Mouse (Mus musculus) brain, embryonic 18.5 days (tissue): ENCODE data around the gene Bcl11b.

Experiments
- DNase-seq: peaks from one replicate; pipeline ENCODE4 v3.0.0-alpha.2; 2012; ENCODE audit warnings: low read depth, low spot score

The Bcl11b gene

DNA sequence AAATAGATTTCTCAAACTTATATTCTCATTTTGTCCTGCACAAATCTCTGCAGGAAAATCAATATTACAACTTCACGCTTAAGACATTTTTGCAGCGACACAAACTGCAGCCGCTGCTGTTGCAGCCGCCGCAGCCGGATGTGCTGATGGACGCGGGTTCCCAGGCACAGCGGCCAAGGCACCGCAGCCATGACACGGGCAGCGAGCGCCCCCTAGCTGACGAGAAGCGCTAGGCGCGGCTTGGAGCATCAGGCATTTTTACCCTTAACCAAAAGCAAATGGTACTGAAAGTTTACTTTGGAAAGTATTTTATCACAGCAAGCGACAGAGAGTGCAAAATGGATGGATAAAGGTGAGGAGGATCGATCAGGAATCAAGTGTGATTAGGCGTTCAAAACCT is 4.7 kb downstream of the Bcl11b start:
- no peak for DNase-seq

DNA sequence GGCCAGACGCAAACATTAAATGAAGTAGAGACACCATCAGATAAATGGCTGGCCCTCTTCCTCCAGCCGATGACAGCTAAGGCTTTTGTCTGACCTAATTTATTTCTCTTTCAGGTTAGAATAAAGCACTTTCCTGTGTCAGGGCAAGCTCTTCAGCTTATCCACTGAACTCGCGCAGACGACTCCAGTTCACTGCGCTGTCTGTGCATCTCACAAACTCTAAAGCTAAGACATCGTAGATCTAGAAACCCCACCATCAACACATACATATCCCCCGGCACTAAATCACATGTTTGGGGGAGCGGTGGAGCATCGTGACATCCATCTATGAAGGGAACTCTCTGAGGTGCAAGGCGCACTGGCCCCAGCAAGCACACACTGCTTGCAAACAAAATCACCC is 5.5 kb downstream of the Bcl11b start:
- DNase-seq, result no peak

DNA sequence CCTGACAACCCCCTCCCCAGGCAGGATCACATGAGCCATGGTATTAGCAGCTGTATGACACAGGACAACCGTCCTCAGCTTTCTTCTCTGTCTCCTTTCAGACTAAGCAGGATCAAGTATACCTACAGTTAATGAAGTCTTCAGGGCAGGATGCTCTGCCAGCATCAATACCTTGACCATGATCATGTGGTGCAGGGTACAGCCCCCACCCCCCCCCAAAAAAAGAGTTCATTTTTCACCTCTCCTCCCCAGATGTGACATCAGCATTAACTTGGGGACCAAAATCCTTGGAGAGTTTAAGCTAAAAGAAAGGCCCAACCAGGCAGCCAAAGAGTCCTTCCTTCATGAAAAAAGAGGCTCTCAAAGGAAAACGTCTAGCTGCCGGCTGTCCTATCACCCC is 6.2 kb downstream of the Bcl11b start:
- no peak for DNase-seq

DNA sequence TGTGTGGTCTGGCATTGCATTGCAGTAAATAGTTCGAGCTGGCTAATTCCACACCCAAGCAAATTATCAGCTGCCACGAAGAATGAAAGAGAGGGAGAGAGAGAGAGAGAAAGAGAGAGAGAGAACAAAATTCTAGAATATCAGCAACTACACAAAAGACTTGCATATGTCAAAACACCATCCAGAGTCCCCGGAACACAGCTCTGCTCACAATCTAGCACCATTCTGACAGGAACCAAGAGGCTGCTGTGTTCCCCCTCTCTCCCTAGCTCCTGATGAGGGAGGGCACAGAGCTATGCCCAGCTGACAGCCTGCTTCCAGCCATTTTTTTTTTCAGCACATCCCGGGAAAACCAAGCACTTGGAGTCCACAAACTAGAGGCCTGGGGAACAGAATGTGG is 6.6 kb downstream of the Bcl11b start:
- no peak for DNase-seq

DNA sequence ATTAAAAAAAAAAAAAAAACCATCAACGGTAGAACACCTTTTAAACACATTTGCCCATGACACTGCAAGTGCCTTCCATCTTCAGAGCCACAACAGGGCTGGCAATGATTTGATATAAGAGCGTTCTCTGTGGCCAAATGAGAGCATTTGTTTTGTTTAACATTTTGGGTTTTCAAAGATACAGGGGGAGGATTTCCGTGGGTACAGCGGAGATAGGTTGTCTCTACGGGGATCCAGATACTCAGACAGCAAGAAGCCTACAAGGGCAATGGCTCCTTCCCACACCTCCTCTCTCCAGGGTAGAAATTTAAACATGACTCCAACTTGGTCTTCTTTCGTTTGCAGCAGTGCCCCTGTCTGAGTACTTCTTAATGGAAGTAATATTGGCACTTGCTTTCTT is 7.2 kb downstream of the Bcl11b start:
- DNase-seq, result no peak

DNA sequence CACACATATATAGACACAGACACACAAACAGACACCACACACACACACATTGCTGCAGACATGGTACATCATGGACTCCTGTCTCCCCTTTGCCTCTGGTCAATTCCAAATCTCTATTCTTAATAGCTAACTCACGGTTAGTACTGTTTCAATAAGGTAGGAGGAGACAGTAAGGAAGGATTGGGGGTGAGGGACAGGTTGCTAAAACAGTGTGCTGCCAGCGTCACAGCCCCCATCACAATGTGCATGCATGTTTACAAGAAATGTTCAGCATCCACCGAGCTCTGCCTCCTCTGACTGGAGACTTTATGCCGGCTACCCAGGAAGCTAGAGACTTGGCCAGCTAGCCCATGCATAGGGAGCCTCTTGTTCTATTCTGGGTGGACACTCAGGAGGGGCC is 9.0 kb downstream of the Bcl11b start:
- no peak for DNase-seq

DNA sequence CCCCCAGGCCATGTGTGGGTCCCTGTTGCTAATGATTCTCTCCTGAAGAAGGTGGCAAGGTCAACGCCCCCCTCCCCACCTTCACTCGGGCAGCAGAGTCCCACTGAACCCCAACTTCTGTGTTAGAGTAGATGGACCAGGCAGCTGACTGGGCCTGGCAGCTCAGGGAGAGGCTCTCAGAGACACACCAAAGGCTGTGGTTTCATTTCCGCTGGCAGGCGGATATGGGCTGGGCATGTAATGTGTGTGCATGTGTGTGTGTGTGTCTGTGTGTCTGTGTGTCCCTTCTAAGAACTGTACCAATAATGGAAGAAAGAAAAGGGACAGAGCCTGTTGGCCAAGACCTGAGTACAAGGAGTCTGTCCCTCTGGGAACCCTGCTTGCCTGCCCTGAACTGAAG is 10.4 kb downstream of the Bcl11b start:
- DNase-seq, result no peak

DNA sequence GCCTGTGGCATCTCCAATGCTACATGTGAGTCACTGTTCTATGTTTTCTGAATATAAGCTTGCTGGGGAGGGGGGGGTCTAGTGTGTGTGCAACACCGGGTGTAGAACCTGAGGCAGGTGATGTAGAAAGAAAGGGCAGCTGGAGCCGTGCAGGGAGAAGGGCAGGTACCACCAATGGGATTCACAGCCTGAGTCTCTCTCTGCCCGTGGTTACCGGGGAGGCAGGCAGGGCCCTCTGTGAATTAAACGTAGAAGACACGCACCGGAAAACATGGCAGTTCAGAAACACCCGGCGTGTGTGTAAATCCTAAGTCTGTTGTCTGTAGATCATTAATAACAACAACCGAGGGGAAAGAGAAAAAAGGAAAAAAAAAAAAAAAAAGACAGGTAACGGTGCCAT is 12.2 kb downstream of the Bcl11b start:
- DNase-seq, result no peak

DNA sequence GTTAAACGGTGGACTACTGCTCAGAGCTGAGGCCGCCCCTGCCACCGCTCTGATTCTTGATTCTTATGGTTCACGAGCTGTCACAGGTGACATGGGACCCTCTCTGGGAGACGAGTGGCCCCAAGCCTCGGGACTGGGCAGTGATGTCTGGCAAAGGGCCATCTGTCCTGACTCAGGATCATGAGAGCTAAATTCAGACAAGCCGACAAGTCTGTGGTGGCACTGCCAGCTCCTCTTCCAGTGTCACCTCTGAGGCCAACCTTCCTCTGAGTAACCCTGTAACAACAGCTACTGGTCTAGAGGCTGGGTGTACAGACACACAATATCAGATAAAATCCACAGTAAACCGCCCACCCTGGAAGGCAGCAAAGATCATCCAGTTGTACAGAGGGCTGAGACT is 20.2 kb downstream of the Bcl11b start:
- DNase-seq, result no peak

DNA sequence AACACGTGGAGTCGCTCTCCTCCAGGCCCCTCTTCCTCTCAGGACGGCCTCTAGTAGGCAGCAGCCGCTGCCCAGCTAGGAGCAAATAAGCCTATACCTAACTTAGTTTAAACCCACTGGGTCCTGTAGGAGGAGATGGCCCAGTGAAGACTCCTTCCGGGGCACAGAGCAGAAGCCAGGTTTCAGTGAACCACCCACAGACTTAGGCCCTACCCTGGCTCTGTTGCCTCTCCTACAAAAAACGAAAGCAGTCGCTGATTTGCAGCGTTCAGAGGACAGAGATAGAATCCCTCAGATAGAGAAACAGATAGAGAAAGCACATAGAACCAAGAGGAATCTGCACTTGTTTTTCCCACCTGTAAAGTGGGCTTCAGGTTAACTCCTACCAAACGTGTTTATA is 21.1 kb downstream of the Bcl11b start:
- no peak for DNase-seq

DNA sequence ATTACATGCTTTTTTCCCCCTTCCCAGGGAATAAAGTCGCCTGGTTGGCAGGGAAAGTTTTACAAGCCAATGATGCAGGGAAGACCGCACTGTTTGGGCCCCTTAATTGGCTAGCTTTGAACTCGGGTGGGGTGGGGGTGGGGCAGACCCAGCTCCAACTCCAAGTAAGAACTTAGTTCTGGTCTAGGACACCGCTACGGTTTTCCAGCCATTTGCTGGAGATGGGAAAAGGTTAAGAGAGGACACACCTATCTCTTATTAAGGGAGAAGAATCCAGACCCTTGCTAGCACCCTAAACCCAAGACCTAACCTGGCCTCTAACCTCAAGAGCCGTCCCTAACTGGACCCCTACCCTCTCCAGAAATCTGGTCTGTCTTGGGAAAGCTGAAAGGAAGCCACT is 22.2 kb downstream of the Bcl11b start:
- no peak for DNase-seq

DNA sequence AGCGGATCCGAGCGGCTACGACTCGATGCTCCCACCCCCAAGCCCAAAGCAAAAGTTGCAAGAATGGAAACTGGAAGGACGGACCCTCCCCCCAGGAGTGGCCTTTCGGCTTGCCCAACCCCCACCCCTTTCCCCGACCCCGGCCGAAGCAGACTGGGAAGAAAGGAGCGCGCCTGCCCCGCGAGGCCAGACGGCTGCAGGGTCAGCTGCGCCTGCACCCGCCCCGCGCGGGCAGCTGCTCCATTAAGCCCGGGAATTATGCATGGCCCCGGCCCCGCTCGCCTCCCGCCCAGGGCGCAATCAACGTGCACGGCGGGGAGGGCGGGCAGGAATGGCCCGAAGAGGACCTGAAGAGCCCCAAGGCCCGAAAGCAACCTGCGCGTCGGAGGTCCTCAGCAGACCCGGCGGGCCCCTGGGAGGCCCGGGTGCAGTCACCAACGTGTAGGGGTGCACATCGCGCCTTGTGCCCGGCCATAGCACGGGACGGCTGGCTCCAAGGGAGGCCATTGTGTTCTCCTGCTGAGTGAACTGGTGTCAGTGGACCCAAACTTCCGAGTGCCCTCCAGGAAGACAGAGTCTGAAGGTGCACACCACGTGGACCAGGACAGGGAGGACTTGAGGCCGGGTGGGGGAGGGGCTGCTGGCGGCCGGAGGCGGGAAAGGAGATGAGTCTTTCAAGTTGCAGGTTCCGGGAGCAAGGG is 23.0 kb downstream of the Bcl11b start:
- no peak for DNase-seq

DNA sequence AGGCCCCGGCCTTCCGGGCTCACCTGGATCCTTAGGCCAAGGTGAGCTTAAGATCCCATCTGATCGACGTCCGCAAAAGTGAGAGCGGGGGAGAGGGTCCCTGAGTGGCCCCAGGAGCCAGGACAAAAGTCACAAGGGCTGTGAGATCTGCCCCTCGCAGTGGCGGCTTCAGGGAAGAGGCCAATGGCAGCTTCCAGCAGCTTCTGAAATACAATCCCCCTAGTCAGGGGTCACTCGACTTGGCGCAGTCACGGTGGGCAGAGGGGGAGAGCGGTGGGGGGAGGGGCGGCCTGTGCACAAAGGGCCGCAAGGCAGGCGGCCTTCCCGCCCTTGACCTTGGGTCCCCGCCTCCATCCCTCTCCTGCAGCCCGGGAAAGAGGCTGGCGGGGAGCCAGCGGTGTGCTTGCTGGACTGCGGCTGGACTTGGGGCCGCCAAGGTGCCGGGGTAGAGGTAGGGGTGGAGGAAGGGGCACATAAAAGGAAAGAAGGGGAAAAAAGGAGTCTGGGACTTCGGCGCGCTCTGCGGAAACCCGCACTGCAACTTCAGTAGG is 23.6 kb downstream of the Bcl11b start:
- DNase-seq, result no peak

DNA sequence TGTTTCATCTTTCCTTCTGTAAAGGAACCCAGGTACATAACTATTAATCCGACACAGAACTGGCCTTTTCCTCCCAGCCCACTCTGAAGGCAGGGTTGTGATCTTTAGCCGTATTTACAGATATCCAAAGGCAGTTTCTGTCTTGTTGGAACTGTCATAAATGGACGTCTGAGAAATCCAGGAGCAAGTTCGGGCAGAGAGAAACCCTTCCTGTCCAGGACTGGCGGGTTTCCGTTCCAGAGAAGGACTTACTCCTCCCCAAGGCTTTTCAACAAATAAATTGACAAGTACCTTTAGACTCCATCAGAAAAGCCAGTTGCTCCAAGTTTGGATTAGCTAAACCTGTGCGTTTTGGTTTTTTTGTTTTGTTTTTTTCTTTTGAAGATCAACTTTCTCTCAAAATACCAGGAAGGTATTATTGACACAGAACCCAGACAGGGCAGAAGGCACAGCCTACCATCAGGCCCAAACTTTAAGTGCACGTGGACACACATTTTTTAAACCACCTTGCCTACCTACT is 24.6 kb downstream of the Bcl11b start:
- no peak for DNase-seq

DNA sequence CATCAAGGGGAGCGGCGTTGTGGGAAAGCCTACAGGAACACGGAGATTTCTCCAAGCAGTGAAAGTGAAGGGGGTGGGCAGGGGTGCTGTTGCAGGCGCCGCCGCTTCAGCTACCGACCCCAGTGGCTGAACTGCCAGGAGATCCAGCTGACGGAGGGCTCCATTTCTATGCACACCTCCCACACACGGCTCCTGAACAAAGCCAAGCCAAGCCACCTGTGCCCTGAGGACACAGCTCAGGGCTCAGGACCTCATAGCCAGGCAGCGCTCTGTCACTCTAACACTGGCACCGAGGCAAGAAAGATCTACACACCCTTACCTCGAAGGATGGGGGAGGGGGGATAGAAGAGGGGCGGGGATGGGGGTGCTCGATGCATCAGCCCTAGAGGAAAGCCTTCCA is 25.3 kb downstream of the Bcl11b start:
- no peak for DNase-seq

DNA sequence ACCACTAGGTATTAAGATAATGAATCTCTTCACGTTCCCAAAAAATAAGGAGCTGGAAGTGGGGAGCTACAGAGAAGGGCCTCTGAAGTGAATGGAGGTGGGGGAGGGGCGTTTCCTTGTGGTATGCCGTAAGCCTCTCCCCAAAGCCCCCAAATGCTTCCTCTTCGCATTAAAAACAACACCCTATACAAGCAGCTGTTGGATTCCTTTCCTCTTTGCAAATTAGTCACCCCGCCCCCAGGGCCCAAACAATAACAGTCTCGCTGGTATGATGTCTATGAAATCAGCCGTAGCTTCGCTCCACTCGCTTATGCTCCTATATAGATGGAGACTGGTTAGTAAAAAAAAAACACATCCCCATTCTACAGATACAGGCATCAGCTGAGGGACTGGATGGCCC is 25.9 kb downstream of the Bcl11b start:
- DNase-seq, result no peak

DNA sequence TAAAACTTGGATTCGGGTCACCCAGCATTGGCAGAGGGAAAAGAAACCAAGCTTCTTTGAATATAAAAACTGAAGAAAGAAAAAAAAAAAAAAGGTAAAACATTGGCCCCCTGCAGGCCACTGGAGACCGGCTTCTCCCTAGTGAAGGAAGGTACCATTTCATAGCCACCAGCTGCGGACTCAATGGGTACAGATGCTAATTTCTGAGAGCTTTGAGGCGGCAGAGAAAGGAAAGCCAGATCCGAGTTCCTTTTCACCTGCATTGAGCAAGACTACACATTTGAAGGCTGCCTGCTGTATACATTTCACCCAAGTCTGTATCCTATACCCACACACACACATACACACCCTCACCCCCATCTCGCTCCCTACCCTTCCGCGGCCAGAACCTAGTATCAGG is 26.3 kb downstream of the Bcl11b start:
- no peak for DNase-seq

DNA sequence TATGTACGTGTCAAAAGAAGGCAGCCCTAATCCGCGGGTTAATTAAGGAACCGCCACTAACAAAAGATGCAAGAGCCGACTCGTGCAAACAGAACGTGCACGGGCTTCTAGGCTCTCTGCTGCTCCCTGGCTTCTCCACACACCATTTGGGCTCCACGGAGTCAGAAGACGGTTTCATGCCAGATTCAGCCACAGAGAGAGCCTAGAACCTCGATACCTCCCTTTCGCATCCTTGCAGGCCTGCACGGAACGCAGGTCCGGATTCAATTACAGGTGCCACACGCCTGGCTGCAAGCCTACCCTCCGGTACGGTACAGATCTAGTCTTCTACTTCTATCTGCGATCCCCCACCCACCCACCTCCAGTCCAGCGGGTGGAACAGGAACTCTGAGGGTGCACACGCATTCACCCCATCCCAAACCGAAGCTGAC is 26.8 kb downstream of the Bcl11b start:
- DNase-seq, result no peak

DNA sequence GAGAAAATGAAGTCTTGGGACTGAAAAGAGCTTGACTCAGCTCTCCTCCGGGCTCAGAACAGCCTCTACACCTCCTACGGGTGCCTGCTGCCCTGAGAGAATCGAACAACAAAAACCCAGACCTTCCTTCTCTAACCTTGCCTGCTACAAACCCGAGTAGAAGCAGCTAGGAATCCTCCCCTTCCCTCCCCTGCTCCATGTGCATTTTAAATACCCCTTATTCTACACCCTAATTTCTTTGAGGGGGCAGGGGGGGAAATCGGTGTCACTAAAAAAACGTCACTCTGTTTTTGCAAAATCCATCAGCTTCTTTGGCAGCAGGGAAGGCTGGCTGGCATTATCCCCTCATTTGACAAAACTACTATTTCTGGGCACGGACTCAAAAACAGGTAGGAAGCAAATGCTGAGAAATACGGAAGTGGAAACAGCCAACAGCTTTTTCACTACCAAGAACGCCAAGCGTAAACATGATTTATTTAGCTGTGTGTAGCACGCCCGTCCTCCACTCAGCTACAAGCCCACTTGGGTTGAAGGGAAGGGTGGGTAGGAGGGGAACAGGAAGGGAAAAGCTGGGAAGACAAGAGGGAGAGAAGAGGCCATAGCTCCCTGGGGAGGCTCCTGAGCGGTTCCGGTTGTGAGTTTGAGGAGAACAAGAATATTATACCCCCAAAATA is 27.4 kb downstream of the Bcl11b start:
- no peak for DNase-seq

DNA sequence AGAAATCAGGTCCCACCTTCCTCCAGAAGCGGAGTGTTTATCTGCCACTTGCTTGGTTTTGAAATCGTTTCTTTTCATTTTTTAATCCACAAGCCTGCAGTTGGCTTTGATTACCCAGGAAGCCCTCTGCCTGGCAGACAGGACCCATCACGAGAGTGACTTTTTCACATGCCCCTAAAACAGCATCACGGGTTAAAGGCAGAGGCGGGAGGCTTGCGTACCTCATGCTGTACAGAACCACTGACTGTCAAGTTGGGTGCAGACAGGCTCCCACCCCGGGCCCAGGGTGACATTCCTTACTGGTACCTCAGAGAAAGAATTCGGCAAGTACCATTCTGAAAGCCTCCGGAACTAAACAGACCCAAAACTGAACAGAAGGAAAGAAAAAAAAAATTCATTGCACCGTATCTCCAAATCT is 27.9 kb downstream of the Bcl11b start:
- no peak for DNase-seq

DNA sequence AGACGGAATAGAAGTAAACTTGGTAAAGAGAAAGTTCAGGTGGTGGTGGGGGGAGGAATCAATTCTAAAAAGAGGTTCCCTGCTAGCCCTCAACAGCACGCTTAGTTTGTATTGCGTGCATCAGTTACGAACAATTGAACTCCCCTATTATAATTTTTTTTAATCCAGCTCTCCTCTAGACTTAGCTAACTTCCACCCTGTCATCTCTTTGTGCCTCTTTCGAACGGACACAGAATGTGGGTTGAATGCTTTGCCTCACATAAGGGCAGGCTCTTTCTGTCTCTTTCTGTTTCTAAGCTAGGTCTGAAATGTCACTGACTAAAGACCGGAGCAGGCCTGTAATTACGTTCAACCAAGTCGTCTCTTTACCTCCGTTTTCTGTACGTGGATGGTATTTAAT is 28.9 kb downstream of the Bcl11b start:
- DNase-seq, result no peak

DNA sequence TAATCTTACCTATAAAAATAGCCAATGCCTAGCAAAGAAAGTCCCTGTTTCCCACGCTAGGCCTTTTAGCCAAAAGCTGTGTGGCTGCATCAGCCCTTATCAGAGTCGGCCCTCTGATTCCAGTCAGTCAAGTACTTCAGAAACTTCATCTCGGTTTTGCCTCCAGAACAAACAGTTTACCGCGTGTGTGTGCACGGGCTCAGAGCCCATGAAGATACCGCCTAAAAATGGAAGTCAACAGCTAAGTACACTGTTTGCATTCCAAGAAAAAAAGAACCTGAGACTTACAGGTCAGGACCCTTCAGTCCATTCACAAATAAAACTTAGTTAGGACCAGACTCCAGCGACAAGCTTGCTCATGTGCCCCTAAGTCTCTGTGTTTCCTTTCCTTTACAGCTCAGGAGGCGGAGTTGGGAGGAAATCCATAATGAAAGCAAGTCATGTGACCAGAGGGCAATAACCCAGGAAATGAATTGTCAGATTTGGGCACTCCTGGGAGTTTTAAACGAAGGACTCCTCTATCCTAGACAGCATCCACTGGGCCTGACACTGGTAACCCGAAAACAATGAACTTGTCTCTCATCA is 29.8 kb downstream of the Bcl11b start:
- no peak for DNase-seq
